ENCODE assay signal across 13 mouse cellular contexts in genomic region chr2:157718441-157718840, GRCm38 (mm10).
"Had no signal": no experiment of that assay in that cellular context is flagged by ENCODE, and none has a peak within 500 bp of the region (broad histone marks: within the 10 kb centered on the region; RNA-seq: fewer than 3 reads in every experiment).

No protein-coding gene starts in this region.

- H3K4me1 ChIP-seq: liver, embryonic 12.5 days; stomach, embryonic 15.5 days had no signal

- DNase-seq: kidney, adult 2 months; kidney, postnatal 25 days; layer of hippocampus, postnatal 36 days; midbrain, embryonic 14.5 days; thymus, adult 2 months; thymus, postnatal 25 days had no signal

- H3K36me3 ChIP-seq: intestine, embryonic 15.5 days; limb, embryonic 15.5 days; liver, embryonic 12.5 days; midbrain, embryonic 10.5 days; neural tube, embryonic 15.5 days; stomach, embryonic 15.5 days had no signal

- H3K27me3 ChIP-seq: intestine, embryonic 15.5 days; limb, embryonic 15.5 days; neural tube, embryonic 15.5 days; stomach, embryonic 15.5 days had no signal

- H3K4me3 ChIP-seq: intestine, embryonic 15.5 days; limb, embryonic 15.5 days; liver, embryonic 12.5 days; midbrain, embryonic 10.5 days; myocyte; neural tube, embryonic 15.5 days; stomach, embryonic 15.5 days had no signal

- H3K9ac ChIP-seq: intestine, embryonic 15.5 days; limb, embryonic 15.5 days; liver, embryonic 12.5 days; neural tube, embryonic 15.5 days; stomach, embryonic 15.5 days had no signal

- H3K4me2 ChIP-seq: intestine, embryonic 15.5 days; limb, embryonic 15.5 days; liver, embryonic 12.5 days; neural tube, embryonic 15.5 days; stomach, embryonic 15.5 days had no signal

- ATAC-seq: intestine, embryonic 15.5 days; liver, embryonic 12.5 days had no signal

- H3K27ac ChIP-seq: intestine, embryonic 15.5 days; limb, embryonic 15.5 days; liver, embryonic 12.5 days; midbrain, embryonic 10.5 days; neural tube, embryonic 15.5 days; stomach, embryonic 15.5 days had no signal

- H3K9me3 ChIP-seq: intestine, embryonic 15.5 days; limb, embryonic 15.5 days; liver, embryonic 12.5 days; midbrain, embryonic 10.5 days; neural tube, embryonic 15.5 days; stomach, embryonic 15.5 days had no signal
